Mouse (Mus musculus): ENCODE measurements around the gene Pls1.

DNA sequence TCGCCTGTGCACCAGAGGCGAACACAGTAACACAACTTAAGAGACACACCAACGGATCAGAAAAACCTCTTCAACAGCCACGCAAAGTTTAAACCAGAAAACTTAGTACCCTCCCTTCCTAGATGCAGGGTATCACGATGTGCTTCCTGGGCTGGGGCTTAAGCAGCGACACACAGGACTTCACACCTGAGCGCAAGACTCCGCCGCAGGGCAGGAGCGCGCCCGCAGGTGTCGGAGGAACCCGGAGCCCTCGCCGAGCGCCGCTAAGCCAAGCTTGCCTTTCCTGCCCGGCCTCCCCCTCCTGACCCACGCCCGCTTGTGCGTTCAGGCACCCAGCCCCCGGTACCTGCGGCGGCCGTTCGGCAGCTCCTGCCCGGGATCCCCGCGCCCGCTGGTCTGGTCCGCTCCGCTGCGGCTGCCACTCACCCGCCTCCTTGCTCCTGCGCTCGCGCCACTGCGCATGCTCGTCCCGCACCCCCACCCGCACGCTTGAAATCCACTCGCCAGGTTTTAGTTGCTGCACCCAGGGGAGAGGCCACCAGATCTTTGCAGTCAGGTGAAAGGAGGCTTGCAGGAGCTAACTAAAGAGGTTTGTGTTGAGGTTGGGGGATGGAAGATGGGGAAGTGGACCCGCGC is at the start of gene Pls1:
- no peak for TF ChIP-seq CTCF (IDR thresholded peaks at IDR 0.05; ENCODE audit: low read depth)
- TF ChIP-seq EP300 (optimal IDR thresholded peaks at IDR 0.05): no peak

Measured in stomach, postnatal 0 days (tissue).